28 mouse cellular contexts compared by ENCODE assay signal in the genomic region with DNA sequence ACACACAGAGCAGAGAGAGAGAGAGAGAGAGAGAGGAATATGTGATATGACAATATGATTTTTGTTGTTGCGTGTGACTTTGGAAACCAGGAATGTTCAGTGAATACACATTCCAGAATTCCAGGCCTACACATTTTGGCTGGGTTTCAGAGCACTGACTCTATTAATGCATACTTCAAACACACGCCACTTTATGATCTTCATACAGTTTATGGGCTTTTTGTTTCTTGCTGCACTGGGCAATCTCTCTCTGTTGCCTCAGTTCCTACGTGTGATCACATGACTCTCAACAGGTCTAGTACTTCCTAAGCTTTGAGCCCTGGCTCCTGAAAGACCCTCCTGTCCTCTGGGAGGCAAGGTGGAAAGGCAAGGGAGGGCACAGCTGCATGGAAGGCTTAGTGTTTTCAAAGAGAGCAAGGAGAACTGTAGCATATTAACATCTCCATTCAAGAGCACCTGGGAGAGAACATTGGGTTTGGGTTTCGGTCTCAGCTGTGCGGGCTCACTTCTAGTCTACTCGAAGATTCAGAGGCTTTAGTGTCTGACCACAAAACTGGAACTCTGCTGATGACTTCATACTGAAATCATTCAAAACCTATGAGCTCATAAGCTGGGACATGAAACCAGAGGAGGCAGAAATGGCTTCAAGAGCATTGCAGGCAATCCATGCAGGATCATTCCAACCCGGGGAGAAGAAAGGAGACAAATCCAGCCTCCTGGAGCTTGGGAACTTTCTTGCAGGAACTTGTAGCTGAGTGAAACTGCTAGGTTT.
DNase-seq lines count a peak whose midpoint lies in the region; ATAC-seq and TF ChIP-seq lines count a peak whose summit lies in the region.
"Had no signal": no experiment of that assay in that cellular context is flagged by ENCODE, and none has a peak within 500 bp of the region (broad histone marks: within the 10 kb centered on the region; RNA-seq: fewer than 3 reads in every experiment).

No protein-coding gene starts in this region.

- ATAC-seq in kidney, postnatal 0 days (replicated peaks; ENCODE audit: low FRiP score, low read depth): no peak
- peak; percentile 34; the same call in 1 of the 2 replicates for ATAC-seq in lung, postnatal 0 days
- ATAC-seq in limb, embryonic 15.5 days (ENCODE audit: insufficient number of reproducible peaks, low FRiP score, low TSS enrichment, low read depth): no peak
- ATAC-seq in kidney, embryonic 16.5 days (ENCODE audit: low FRiP score, low TSS enrichment): no peak; the same call in 1 of the 2 replicates
- ATAC-seq in forebrain, embryonic 16.5 days: no peak
- ATAC-seq: CD4-positive, CD25-positive, alpha-beta regulatory T cell, adult 4 months; forebrain, embryonic 14.5 days; intestine, embryonic 16.5 days; midbrain, embryonic 13.5 days had no signal

- DNase-seq in kidney, postnatal 0 days (ENCODE audit: low spot score): peak; percentile 67
- no peak for DNase-seq in kidney, postnatal 36 days
- peak; percentile 61 for DNase-seq in lung, postnatal 0 days (ENCODE audit: low spot score)
- no peak for DNase-seq in lung, postnatal 4 days
- no peak for DNase-seq in embryonic facial prominence, embryonic 10.5 days (ENCODE audit: low spot score)
- DNase-seq: adrenal gland, postnatal 10 days; cerebellum, adult 11-12 months; cerebellum, adult 9-11 months; gastrocnemius, adult 2 months; gastrocnemius, postnatal 36 days; heart, adult 2 months; heart, postnatal 4 days; kidney, adult 9 months; kidney, postnatal 25 days; right cerebral cortex, postnatal 25 days; thymus, postnatal 14 days had no signal

- TF ChIP-seq EP300 in lung, postnatal 0 days (IDR thresholded peaks at IDR 0.05): no peak

- H3K4me1 ChIP-seq in kidney, postnatal 0 days (replicated peaks; ENCODE audit: insufficient read depth, low read length): no peaks in the 10 kb centered on the region
- peaks cover 22% of the 10 kb centered on the region for H3K4me1 ChIP-seq in lung, postnatal 0 days (ENCODE audit: insufficient read depth, low read depth, low read length)
- peaks cover 15% of the 10 kb centered on the region for H3K4me1 ChIP-seq in embryonic facial prominence, embryonic 10.5 days
- peaks cover 35% of the 10 kb centered on the region for H3K4me1 ChIP-seq in limb, embryonic 15.5 days
- no peaks in the 10 kb centered on the region for H3K4me1 ChIP-seq in kidney, embryonic 16.5 days (ENCODE audit: insufficient read depth, low read length)
- H3K4me1 ChIP-seq in forebrain, embryonic 16.5 days (replicated peaks; ENCODE audit: control insufficient read depth, insufficient read depth, low read length): no peaks in the 10 kb centered on the region
- H3K4me1 ChIP-seq: hindbrain, embryonic 13.5 days; midbrain, embryonic 13.5 days had no signal

- H3K9ac ChIP-seq in kidney, postnatal 0 days (ENCODE audit: low read depth, low read length): no peak overlapping the region
- no peak overlapping the region for H3K9ac ChIP-seq in lung, postnatal 0 days (replicated peaks; ENCODE audit: low read depth)
- H3K9ac ChIP-seq in limb, embryonic 15.5 days: no peak overlapping the region
- H3K9ac ChIP-seq in kidney, embryonic 16.5 days (replicated peaks; ENCODE audit: low read length): no peak overlapping the region
- H3K9ac ChIP-seq in forebrain, embryonic 16.5 days (replicated peaks; ENCODE audit: low read depth, low read length): no peak overlapping the region
- H3K9ac ChIP-seq: heart, embryonic 12.5 days; hindbrain, embryonic 13.5 days; midbrain, embryonic 13.5 days had no signal

- H3K36me3 ChIP-seq in kidney, postnatal 0 days (ENCODE audit: insufficient read depth, low read length): no peaks in the 10 kb centered on the region
- no peaks in the 10 kb centered on the region for H3K36me3 ChIP-seq in lung, postnatal 0 days (ENCODE audit: insufficient read depth, low read length)
- H3K36me3 ChIP-seq in embryonic facial prominence, embryonic 10.5 days (replicated peaks): no peaks in the 10 kb centered on the region
- H3K36me3 ChIP-seq in limb, embryonic 15.5 days: no peaks in the 10 kb centered on the region
- no peaks in the 10 kb centered on the region for H3K36me3 ChIP-seq in kidney, embryonic 16.5 days (ENCODE audit: insufficient read depth, low read length)
- no peaks in the 10 kb centered on the region for H3K36me3 ChIP-seq in forebrain, embryonic 16.5 days (ENCODE audit: control insufficient read depth, insufficient read depth)
- H3K36me3 ChIP-seq: heart, embryonic 12.5 days; hindbrain, embryonic 13.5 days; midbrain, embryonic 13.5 days had no signal

- no peak overlapping the region for H3K4me2 ChIP-seq in kidney, postnatal 0 days (ENCODE audit: low read length)
- no peak overlapping the region for H3K4me2 ChIP-seq in lung, postnatal 0 days (replicated peaks; ENCODE audit: low read depth, low read length)
- no peak overlapping the region for H3K4me2 ChIP-seq in limb, embryonic 15.5 days
- no peak overlapping the region for H3K4me2 ChIP-seq in kidney, embryonic 16.5 days (replicated peaks; ENCODE audit: low read depth, low read length)
- no peak overlapping the region for H3K4me2 ChIP-seq in forebrain, embryonic 16.5 days (ENCODE audit: low read length)
- H3K4me2 ChIP-seq: heart, embryonic 12.5 days; hindbrain, embryonic 13.5 days; liver, embryonic 11.5 days; midbrain, embryonic 13.5 days had no signal

- TF ChIP-seq CTCF in kidney, postnatal 0 days (IDR thresholded peaks at IDR 0.05; ENCODE audit: low read depth): no peak
- no peak for TF ChIP-seq CTCF in lung, postnatal 0 days (IDR thresholded peaks at IDR 0.05)

- H3K27me3 ChIP-seq in kidney, postnatal 0 days (ENCODE audit: insufficient read depth, low read length): no peaks in the 10 kb centered on the region
- no peaks in the 10 kb centered on the region for H3K27me3 ChIP-seq in lung, postnatal 0 days (replicated peaks; ENCODE audit: insufficient read depth, low read length)
- H3K27me3 ChIP-seq in embryonic facial prominence, embryonic 10.5 days (replicated peaks; ENCODE audit: low read depth, poor library complexity, severe bottlenecking): no peaks in the 10 kb centered on the region
- no peaks in the 10 kb centered on the region for H3K27me3 ChIP-seq in limb, embryonic 15.5 days
- H3K27me3 ChIP-seq in kidney, embryonic 16.5 days (ENCODE audit: insufficient read depth, low read length): no peaks in the 10 kb centered on the region
- H3K27me3 ChIP-seq in forebrain, embryonic 16.5 days (replicated peaks; ENCODE audit: control insufficient read depth, insufficient read depth, low read length): no peaks in the 10 kb centered on the region
- H3K27me3 ChIP-seq: heart, embryonic 12.5 days; hindbrain, embryonic 13.5 days; midbrain, embryonic 13.5 days had no signal

- no peak overlapping the region for H3K4me3 ChIP-seq in kidney, postnatal 0 days (replicated peaks; ENCODE audit: low read depth, low read length)
- no peak overlapping the region for H3K4me3 ChIP-seq in lung, postnatal 0 days (ENCODE audit: low read depth, low read length)
- no peak overlapping the region for H3K4me3 ChIP-seq in embryonic facial prominence, embryonic 10.5 days
- no peak overlapping the region for H3K4me3 ChIP-seq in limb, embryonic 15.5 days
- no peak overlapping the region for H3K4me3 ChIP-seq in kidney, embryonic 16.5 days (ENCODE audit: low read length)
- no peak overlapping the region for H3K4me3 ChIP-seq in forebrain, embryonic 16.5 days (replicated peaks; ENCODE audit: low read length)
- H3K4me3 ChIP-seq: gastrocnemius, adult 2 months; heart, adult 2 months; heart, embryonic 12.5 days; hindbrain, embryonic 13.5 days; layer of hippocampus, adult 2 months; midbrain, embryonic 13.5 days had no signal

- no peaks in the 10 kb centered on the region for H3K9me3 ChIP-seq in kidney, postnatal 0 days (replicated peaks; ENCODE audit: low read length)
- H3K9me3 ChIP-seq in lung, postnatal 0 days (ENCODE audit: low read length): no peaks in the 10 kb centered on the region
- no peaks in the 10 kb centered on the region for H3K9me3 ChIP-seq in embryonic facial prominence, embryonic 10.5 days
- H3K9me3 ChIP-seq in limb, embryonic 15.5 days: no peaks in the 10 kb centered on the region
- H3K9me3 ChIP-seq in kidney, embryonic 16.5 days (ENCODE audit: low read length): no peaks in the 10 kb centered on the region
- no peaks in the 10 kb centered on the region for H3K9me3 ChIP-seq in forebrain, embryonic 16.5 days (ENCODE audit: control insufficient read depth, low read length)
- H3K9me3 ChIP-seq: heart, embryonic 12.5 days; hindbrain, embryonic 13.5 days; midbrain, embryonic 13.5 days had no signal

- H3K27ac ChIP-seq in kidney, postnatal 0 days: no peak overlapping the region
- H3K27ac ChIP-seq in lung, postnatal 0 days (ENCODE audit: low read length): no peak overlapping the region
- H3K27ac ChIP-seq in embryonic facial prominence, embryonic 10.5 days (replicated peaks): 0 out of 2 replicates have a peak overlapping the region, but pooled peaks have one; percentile 31
- peak overlapping the region; percentile 74 for H3K27ac ChIP-seq in limb, embryonic 15.5 days
- H3K27ac ChIP-seq in kidney, embryonic 16.5 days (ENCODE audit: low read length): no peak overlapping the region
- no peak overlapping the region for H3K27ac ChIP-seq in forebrain, embryonic 16.5 days (ENCODE audit: low read length)
- H3K27ac ChIP-seq: gastrocnemius, adult 2 months; heart, adult 2 months; hindbrain, embryonic 13.5 days; layer of hippocampus, adult 2 months; macrophage; midbrain, embryonic 13.5 days had no signal

- 86% methylated on average over 7 of the region's 7 CpGs for WGBS in kidney, postnatal 0 days
- 52% methylated on average over 7 of the region's 7 CpGs for WGBS in lung, postnatal 0 days
- WGBS in embryonic facial prominence, embryonic 10.5 days: 93% methylated on average over 7 of the region's 7 CpGs
- 39% methylated on average over 7 of the region's 7 CpGs for WGBS in limb, embryonic 15.5 days
- 84% methylated on average over 7 of the region's 7 CpGs for WGBS in kidney, embryonic 16.5 days
- WGBS in forebrain, embryonic 16.5 days: 90% methylated on average over 7 of the region's 7 CpGs

Comparison
In these comparisons a context has a peak if more than half of its experiments do, and no peak if none do; other contexts are left out.
1. DNase-seq: peak in kidney, postnatal 0 days (single experiment) and lung, postnatal 0 days (single experiment); none in kidney, postnatal 36 days (0 of 2), lung, postnatal 4 days (0 of 2) and embryonic facial prominence, embryonic 10.5 days (single experiment).
2. H3K27ac ChIP-seq: peak in embryonic facial prominence, embryonic 10.5 days (single experiment) and limb, embryonic 15.5 days (single experiment); none in kidney, postnatal 0 days (single experiment), lung, postnatal 0 days (single experiment), kidney, embryonic 16.5 days (single experiment) and forebrain, embryonic 16.5 days (single experiment).